Mouse (Mus musculus) left cerebral cortex, postnatal 14 days (tissue): ENCODE results near the gene Slit3. TPM values are rescaled to one million over a fixed set of nuclear protein-coding genes. Genes with fewer than 3 reads are reported as not detected.

Source experiments
- DNase-seq, 2 experiments: peaks; one replicate each; pipeline ENCODE4 v3.0.0; 2021 to 2022; ENCODE audit warnings: low spot score in 2 of 2, mixed read lengths in 1 of 2
- intact Hi-C: fragments of 180-260 bp; cut with DNase I; formaldehyde crosslinking; loops from one replicate; pipeline ENCODE4 v1.15.1; 2025
- total RNA-seq, 2 experiments: library from RNA; stranded (reverse); gene quantifications; 2 replicates each; pipeline ENCODE4 v1.2.3; 2021

Slit3 gene
- total RNA-seq, 2 experiments from 2014 or later, result 58.3 to 58.6 TPM

DNA sequence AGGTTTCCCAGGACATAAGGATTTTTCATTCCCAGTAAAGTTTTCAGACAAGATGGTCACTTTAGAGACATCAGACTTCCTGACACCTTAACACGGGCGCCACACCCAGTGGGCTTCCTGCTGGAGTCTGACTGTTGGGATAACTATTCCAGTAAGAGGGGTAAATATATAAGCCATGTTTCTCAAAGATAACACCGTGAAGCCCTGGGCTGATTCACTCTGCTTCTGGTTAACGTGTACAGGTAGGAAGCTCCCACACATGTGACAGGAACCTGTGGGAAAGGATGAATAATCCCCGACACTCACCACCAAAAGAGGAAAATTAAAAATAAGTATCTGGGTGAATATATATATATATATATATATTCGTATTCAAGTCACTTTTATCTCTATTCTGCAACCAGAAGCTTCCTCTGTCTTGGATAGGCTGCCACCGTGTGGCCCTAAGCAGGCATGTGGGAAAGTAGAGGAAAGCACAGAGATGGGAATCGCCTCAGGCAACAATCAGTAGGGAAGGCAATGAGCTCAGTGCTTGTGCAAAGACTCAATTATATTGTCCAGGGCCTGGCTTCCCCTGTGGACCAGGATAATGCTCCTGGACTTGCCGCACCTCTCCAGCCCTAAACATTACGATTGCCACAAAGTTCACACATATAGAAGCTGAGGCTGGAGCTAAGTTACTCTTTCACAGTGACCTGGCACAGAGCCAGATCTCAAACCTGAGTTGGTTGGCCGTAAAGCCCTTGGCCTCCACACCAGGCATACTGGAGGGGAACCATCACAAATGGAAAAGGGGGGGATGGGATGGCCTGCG is 286.5 kb downstream of the Slit3 start:
- intact Hi-C loops, result loop anchor here (1.0 to 5.0 kb wide), 2 partner anchors 288 to 525 kb away; no protein-coding TSS in a partner anchor
- peak; percentile 82 to 84 for DNase-seq

DNA sequence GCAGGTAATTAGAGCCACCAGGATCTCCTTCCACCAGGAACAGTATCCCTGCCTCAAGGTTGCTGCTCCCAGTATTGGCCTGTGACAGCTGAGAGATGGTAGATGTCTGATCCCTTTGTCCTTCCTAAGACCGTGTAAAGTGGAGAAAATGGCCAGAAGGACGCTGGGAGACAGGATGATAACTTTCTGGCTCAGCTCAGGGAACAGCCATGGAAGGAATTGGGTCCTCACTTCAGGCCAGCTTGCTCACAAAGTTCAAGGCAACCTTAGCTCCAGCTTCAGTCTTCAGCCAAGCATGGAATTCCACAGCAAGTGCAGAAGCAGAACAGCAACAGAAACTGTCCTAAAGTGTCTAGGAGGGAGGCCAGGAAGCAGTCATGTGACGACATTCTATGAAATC is 289.4 kb downstream of the Slit3 start:
- intact Hi-C loops, result no loop called here
- no peak for DNase-seq

DNA sequence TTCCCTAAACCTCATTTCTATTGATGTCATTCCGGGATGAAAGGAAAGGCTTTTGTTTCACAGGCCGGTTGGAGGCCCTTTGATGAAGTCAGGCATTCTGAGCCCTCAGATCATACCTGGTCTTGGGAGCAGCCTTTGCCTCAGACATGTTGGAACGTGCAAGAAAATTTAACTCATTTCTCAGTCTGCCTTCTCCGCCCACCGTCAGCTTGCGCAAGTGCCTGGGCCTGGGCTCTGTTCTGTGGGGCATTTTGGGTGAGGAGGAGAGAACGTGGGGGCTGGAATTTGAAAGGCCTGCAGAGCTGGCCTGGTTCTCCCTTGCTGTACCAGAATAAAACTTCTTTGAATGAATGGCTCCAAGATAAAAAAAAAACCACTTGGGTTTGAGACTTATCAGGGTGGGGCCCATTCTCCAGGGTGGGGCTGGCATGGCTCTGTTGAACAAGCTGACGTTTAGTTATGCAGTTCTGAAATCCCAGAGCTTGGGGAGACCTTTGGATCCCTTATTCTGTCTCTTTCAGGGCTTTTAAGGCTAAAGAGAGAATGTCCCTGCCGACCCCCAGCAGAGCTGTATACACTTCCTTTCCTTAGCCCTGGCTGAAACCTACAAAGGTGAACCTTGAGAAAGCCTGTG is 294.9 kb downstream of the Slit3 start:
- peak in 1 of 2 experiments; percentile 21 for DNase-seq
- intact Hi-C loops, result no loop called here

DNA sequence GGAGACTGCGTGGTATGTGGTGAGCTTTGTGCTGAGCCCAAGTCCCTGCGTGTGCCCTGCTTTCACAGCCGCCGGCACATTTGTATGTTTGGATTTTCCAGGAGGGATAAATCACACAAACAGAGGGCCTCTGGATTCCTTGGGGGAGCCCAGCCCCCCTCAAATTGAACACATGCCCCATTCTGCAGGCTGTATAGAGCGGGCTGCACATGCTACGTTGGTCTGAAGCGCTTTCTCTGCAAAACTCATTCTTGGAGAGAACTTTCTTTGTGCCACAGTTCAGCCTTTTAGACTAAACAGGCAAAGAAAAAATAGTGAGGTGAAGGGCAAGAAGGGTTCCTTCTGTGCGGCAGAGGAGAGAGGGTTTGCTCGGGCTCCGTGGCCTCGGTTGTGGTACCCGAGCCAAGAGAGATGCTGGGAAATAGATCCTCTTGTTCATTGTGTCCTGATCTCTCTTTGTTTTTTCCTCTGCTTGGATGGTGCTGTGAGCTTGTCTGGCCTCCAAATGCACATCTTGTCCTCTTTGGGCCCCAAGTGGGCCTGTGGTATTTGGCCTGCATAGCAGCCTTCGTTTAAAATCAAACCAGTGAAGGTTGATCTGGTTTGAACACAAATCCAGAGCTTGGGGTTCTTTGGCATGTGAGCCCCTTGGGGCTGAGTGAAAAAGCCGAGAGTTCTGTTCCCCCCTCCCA is 295.5 kb downstream of the Slit3 start:
- intact Hi-C loops, result no loop called here
- DNase-seq, result no peak

DNA sequence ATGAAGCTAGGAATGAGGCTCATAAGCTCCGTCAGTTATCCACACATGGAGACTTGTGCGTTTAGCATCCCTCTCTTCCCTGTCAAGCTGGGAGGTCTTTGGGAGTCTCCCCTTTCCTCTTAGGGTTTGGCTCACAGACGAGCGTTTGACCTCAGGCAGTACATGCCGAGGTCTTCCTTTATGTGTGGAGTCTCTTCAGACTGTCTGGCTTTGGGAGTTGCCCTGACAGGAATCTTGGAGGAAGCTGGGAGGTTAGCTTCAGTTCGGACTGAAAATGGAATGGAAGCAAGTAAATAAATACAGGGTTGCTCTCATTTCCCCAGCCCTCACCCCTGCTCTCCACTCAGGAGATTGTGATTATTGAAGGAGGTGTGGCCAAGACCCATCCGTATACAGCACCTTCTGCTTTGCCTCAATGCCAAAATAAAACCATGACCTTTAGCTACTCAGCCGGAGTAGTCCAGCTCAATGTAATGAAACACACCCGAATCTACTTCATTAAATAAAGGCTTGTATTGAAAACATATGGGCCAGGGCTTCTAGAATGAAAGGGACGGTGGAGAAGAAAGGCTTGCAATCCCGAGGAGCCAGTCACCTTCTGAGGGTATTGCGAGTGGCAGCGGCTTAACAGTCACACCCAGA is 297.0 kb downstream of the Slit3 start:
- DNase-seq, result no peak
- intact Hi-C loops, result no loop called here

DNA sequence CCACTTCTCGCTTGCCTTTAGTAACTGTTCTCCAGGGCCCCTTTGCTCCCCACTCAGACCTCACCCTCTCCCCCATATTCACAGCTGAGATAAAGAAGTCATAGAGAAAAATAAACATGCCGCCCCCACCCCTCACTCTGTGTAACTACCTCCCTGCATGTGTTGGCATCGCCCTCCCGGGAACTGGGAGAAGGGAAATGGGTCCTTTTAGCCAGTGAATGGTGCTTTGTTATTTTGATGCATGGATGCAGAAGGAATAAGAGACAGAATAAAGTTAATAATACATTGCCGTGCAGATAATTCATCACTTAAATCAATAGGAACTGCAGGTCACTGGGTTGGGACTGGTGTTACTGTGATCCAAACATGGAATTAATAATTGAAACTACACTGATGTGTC is 298.0 kb downstream of the Slit3 start:
- DNase-seq, result no peak
- intact Hi-C loops, result no loop called here

DNA sequence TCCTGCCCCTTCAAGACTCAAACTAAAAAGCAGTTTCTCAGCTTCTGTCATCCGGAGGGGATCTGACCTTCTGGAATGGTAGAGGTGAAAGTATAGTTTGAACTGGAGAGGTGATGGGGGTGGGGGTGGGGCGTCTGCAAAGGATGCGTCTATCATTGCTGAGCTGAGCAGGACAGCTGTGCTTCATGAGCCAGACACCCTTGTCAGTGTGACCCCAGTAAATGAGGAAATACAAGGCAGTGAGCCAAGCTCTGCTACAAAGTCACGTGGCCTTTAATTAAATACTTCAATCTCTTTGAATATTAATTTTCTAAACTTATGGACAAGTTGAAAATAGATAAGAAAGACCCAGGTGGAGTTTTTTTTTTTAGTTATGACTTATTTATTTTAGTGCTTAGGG is 300.7 kb downstream of the Slit3 start:
- intact Hi-C loops, result no loop called here
- DNase-seq, result no peak

DNA sequence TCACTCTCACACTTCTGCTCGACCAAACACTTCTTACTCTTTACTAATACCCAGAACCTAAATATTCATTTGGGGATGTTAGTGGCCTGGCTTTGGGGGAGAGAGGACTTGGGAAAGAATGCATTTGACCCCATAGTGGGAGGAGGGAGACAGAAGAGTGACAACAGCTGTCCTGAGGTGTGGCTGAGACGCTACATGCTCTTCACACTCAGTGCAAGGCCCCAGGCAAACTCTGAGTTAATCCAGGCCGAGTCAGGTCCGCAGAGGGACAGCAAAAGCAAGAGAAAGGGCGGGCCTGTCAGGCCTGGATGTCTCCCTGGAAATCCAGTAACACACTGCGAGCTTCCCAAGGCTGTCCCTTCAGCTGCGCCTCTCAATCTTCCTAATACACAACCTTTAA is 307.0 kb downstream of the Slit3 start:
- intact Hi-C loops, result no loop called here
- DNase-seq, result no peak

DNA sequence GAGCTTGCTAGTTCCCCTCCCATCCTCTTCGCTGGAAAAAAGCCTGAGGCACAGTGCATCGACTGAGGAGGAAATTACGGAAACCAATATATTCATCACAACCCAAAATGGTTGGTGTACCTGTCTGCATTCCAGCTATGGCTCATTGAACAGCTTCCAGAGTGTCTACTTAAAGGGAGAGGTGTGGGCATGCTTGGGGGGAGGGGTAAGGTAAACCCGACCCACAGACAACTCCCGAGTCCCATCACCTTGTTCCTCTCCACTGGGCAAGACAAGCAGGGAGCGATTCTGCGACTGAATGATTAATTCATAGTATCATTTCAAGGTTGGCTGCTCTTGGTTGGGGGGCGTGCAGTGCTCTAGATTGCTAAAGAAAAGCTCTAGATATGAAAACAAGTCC is 310.1 kb downstream of the Slit3 start:
- intact Hi-C loops, result no loop called here
- no peak for DNase-seq

DNA sequence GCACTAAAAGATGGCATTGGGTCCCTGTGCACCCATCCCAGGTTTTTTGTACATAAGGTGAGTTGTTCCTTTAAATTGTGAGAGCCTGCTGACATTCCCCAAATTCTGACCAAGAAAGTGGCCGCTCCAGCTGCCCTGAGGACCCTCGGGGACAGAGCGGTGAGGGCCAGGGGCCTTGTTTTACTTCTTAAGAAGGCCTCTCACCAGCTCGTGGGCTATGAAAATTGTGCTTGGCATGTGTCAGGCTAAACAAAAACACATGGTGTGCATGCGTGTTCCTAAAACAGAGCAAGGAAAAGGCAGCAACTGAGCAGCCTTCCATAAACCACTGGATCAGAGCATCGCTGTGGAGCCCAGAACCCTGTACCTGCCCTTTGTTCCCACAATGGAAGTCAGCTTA is 316.5 kb downstream of the Slit3 start:
- DNase-seq, result no peak
- intact Hi-C loops, result no loop called here

DNA sequence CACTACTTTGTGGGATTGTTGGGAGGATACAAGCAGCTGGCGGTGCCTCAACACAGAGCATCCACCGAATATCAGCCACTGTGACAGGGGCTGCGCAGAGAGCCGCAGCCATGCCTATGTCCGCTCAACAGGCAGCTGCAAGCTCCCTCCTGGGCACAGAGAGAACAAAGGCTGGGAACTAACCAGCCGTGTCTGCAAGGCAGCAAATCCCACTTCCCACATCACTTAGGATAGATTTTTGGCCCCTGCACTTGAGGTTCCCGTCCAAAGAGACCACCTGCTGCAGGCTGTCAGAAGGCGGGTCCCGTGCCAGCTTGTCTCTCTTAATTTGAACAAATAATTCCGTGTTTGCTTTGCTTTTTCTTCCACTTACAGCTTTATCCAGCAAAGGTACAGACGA is 319.2 kb downstream of the Slit3 start:
- intact Hi-C loops, result no loop called here
- DNase-seq, result no peak

DNA sequence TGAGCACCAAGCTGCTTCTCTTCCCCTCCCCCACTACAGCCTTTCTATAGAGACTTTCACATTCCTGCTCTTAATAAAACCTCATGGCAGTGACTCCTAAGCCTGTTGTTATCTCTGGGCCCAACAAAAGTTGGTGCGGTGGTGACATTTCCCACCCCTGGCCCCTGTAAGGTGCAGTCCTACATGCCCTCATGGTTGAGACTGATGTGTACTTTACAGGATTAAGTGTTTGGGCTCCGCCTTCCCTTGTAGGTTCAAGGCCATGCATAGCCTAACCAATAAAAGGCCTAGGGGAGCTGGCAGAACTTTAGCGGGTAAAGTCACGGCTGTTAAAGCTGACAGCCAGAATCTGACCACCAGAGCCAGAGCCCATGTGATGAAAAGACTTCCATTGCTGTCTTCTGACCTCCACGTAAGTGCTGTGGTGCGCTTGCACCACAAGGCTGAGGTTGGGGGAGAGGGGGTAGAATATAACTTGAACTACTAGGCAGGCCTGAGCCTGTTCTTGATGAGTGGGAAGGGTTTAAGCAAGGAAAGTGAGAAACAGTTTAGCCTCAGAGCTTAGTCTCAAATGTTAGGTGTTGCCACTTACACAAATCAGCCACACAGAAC is 323.6 kb downstream of the Slit3 start:
- no peak for DNase-seq
- intact Hi-C loops, result no loop called here

DNA sequence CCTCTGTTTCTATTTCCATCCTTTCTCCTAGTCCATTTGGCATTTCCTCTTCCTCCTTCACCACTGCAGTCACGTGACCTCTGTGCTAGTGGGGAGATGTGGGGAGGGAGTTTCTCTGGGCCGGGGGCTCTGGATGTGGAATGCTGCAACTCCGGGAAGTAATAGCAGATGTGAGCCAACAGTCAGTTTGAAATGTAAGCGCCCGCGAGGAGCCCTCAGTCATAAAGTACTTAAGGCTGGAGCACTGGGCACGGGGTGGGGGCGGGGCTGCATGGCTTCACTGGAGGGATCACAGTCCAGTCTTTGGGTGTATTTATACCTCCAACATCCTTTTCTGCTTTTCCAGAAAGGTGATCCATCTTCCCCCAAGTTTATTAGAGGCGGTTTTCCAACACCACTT is 326.9 kb downstream of the Slit3 start:
- intact Hi-C loops, result no loop called here
- no peak for DNase-seq

DNA sequence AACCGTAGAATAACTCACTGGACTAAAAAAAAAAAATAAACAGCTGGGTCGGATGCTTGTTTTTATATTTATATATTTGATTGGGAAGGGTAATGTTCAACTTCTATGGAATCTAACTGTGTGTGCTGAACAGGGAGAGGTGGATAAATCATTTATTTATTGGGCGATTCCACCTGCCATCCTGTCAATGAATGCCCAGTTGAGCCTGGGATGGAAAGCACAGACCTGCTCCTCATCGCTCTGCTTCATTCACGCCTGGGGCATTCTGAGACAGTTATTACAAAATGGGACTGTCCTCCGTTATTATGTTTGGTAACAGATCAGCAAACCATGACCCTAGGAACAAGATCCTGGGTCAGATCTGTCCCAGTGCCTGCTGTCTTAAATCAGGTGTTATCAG is 328.2 kb downstream of the Slit3 start:
- no peak for DNase-seq

DNA sequence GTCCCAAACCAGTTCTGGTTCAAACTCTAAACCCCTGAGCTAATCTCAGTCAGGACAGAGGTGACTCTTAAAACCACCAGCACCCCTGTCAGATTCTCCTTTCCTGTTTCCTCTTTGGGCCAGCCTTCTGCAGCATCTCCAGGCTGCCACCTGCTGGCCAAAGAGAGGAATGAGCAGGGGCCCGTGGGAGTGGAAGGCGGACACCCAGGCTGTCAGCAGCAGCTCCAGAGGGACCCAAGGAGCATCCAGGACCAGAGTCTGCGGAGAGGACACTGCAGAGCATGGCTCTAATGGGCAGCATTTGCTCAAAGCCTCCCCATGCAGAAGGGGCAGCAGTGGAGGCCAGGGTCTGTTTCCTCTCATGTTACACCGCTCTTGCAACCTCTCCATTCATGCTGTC is 330.6 kb downstream of the Slit3 start:
- intact Hi-C loops, result loop anchor here (2.0 to 10.0 kb wide), 3 partner anchors 213 to 569 kb away; no protein-coding TSS in a partner anchor
- DNase-seq, result peak; percentile 78 to 80

More for the DNA sequence above, 328.2 kb downstream of the Slit3 start:
- intact Hi-C loops, result no loop called here

DNA sequence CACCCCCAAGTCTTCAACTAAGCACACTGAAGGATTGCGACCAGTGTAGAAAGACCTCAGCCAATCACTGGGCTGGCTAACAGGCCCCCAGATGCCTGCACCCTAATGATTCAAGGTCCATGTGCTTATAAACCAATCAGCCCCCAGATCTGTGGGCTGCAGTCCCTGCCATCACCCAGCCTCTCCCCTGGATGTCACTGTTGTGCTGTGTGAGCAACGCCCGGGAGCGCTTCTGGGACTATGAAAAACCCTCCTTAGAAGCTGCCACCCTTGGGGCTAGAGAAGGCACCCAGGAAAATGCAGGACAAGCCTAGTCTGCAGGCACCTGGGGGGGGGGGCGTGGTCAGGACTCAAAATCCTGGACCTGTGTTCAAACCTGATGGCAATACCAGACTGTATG is 331.4 kb downstream of the Slit3 start:
- DNase-seq, result peak; percentile 49 to 54
- intact Hi-C loops, result loop anchor here (2.0 to 10.0 kb wide), 3 partner anchors 212 to 570 kb away; no protein-coding TSS in a partner anchor

DNA sequence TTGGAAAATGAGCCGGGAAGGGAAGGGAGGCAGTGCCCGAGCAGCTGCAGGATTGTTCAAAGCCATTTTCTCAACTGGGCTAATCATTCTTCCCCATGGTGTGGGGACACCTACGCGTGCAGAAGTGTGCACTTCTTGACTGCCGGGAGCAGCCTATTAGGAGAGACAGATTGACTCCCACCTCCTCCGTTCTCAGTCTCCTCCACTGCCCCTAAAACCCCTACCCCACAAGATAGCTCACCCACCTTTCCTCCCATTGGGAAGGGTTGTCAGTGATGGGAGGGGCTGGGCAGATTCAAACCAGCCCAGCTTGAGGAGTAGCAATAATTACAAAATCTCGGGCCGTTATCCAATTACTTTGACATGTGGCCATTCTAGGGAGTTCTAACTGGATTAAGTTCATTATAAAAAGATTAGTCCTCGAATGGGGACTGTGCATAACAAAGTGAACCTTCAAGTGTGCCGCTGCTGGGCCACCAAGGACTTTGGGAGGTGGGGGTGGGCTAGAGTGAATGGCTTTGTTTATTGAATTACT is 333.2 kb downstream of the Slit3 start:
- intact Hi-C loops, result loop anchor here (5.0 to 10.0 kb wide), 2 partner anchors 241 to 572 kb away; no protein-coding TSS in a partner anchor
- no peak for DNase-seq

DNA sequence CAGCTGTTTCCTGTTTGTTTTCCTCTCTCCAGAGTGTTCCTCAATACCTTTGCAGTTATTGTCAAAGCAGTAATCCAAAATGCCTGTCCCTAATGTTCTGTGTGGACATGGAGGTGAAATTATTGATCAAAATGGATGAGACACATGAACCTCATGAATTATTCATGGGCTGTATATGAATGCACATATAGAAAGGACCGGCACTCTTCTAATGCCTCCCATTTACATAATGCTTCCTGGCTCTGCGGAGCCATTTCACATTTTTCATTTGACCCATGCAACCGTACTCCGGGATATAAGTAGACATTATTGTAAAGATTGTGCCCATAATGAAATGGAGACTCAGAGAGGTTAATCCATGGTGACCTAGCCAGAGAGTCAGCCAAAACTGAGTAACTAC is 333.8 kb downstream of the Slit3 start:
- DNase-seq, result no peak
- intact Hi-C loops, result loop anchor here (5.0 to 10.0 kb wide), 2 partner anchors 240 to 572 kb away; no protein-coding TSS in a partner anchor

DNA sequence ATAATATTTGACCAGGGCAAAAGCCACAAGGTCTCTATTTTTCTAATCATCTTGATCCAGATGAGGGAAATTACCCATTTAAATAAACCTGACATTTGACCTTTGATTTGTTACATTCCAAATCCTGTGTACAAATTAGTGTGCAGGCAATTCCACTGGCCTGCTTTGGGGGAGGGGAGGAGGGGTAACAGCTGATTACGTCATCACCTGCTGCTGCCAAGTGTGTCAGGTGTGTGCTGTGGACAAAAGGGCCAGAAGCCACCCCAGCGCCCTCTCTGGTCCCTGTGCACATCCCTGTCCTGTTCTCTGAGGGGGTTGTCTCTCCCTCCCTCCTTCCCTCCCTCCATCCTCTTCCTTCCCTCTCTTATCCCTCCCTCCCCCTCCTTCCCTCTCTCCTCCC is 337.0 kb downstream of the Slit3 start:
- intact Hi-C loops, result loop anchor here (10.0 kb wide), 1 partner anchor 237 kb away; no protein-coding TSS in a partner anchor
- DNase-seq, result no peak
